Mouse (Mus musculus) liver, adult (tissue): ENCODE results near the gene Nfkbie.

Source experiments
- GATA4 ChIP-seq: IDR thresholded peaks from 2 replicates; pipeline ENCODE4 v1.6.1; 2014; ENCODE audit warnings: mild to moderate bottlenecking, low read length; ENCODE audit not compliant: insufficient replicate concordance

Nfkbie gene

GRCm38 (mm10) chr17:45530346-45530782 is 25.1 kb upstream of the Nfkbie start:
- TF ChIP-seq GATA4: no peak

GRCm38 (mm10) chr17:45532896-45533295 is 22.6 kb upstream of the Nfkbie start:
- TF ChIP-seq GATA4: no peak

DNA sequence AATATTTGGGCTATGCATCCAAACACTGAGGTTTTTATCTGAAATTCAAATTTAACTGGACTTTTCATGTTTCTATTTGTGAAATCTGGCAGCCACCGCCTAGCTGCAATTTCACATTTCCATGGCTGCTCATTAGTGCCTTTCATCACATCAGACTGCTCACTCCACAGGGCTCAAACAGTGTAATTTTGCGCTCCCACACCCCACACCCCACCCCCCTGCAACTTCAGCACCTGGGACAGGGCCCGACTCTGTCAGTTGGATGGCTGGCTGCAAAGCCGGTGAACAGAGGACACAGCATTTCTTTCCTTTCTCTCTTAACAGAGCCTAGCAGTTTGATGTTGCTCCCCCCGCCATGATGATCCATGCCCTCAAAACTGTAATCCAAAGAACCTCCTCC is 19.2 kb upstream of the Nfkbie start:
- TF ChIP-seq GATA4: no peak

GRCm38 (mm10) chr17:45538394-45538793 is 17.1 kb upstream of the Nfkbie start:
- TF ChIP-seq GATA4: no peak

- TF ChIP-seq GATA4: no peak
Observed at GRCm38 (mm10) chr17:45539664-45540063, 15.8 kb upstream of the Nfkbie start.

- no peak for TF ChIP-seq GATA4
Observed at GRCm38 (mm10) chr17:45542129-45542528, 13.4 kb upstream of the Nfkbie start.

DNA sequence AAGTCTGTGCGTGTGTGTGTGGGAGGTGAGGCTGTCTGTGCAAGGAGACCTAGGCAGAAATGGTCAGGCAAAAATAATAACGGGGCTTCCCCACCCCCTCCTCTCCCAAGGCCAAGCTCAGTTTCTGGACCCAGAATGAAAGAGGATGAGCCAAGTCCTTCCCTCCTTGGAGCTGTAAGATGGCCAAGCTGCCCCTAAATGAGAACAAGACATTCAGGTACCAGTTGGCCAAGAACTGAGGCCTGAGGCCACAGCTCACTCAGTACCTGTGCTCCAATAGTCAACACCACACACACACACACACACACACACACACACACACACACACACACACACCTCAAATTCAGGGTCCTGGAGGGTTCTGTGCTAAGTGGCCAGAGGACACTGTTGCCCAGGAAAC is 12.8 kb upstream of the Nfkbie start:
- TF ChIP-seq GATA4: no peak

- no peak for TF ChIP-seq GATA4
Observed at GRCm38 (mm10) chr17:45543115-45543514, 12.4 kb upstream of the Nfkbie start.

GRCm38 (mm10) chr17:45544001-45544872 is 11.3 kb upstream of the Nfkbie start:
- TF ChIP-seq GATA4: no peak

- no peak for TF ChIP-seq GATA4
Observed at GRCm38 (mm10) chr17:45544873-45545277, 10.6 kb upstream of the Nfkbie start.

DNA sequence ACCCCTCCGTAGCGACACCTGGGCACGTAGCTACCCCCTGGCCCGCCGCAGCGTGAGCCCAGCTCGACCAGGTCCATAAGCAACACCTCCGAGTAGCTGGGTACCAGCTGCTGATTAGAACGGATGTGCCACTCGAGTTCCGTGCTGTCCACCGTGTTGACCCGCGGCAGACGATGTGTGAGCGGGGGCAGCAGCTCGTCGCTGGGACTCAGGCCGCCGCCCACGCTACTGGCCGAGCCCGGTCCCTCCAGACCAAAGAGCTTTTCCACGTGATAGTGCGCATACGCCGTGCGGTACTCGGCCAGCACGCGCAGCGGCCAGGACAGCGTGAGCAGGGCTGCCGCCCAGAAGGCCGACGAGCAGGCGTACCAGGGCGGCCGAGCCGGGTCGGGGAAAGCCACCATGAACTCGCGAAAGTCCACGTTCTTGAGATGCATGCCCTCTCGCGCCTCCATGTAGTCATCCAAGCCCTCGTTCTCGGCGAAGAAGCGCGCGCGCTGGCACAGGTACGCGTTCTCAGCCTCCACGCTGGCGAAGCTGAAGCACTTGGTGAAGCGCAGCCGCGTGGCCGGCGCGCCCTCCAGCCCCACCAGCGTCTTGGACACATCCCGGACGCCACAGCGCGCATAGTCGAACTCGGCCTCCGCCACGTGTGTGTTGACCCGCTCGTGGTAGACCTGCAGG is 10.1 kb upstream of the Nfkbie start:
- no peak for TF ChIP-seq GATA4

DNA sequence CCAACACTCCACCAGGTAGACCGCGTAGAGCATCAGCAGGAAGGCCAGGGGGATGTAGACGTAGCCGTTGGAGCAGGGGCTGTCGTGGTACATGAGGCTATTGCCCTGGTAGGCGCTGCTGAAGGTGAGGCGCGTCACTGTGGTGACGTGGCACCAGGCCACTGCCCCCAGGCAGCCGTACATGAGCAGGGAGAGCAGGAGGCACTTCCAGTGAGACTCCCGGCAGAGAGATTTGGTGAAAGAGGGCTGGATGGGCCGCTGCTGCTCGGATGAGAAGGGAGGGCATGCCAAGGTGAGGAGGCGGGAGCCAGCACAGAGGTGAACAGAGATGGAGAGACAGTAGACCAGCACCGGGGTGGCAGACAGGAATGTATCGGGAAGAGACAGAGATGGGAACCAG is 8.6 kb upstream of the Nfkbie start:
- TF ChIP-seq GATA4: no peak

DNA sequence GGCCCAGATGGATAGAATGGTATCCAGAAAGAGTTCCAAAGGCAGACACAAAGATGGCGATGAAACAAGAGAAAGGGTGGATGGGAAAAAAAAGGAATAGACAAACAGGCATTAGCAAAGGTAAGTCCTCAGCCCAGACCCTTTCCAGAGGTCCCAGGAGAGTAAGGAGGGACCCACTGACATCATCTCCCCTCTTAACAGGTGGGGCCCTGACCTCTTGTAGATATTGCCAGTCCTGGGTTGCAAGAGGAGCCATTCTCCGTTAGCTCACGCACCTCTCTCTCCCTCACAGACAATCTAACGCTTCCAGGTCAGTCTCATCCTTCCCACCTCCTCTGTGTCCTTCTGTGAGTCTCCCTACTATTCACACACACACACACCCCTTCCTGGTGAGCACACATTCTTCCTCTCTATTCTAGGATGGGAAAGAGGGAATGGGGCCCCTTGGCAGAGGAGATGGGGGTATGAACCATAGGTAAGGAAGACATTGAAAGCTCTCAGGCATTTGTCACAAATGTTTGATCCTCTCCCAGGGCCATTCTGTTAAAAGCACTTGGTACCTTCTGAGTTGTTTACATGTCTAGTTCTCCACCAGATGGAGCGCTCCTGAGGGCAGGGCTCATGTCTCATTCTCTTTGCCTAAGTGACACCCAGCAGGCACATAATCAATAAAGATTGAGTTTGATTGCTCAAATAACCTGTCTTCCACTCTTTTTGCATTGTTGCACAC is 7.9 kb upstream of the Nfkbie start:
- no peak for TF ChIP-seq GATA4

GRCm38 (mm10) chr17:45548541-45549512 is 6.7 kb upstream of the Nfkbie start:
- no peak for TF ChIP-seq GATA4
